ENCODE assay signal across 10 mouse cellular contexts in genomic region chr14:76243581-76244337, GRCm38 (mm10).
A peak's percentile ranks its signal among the peaks of the same experiment; 100 is the strongest.
DNase-seq lines count a peak whose midpoint lies in the region; ATAC-seq and TF ChIP-seq lines count a peak whose summit lies in the region.
"Had no signal": no experiment of that assay in that cellular context is flagged by ENCODE, and none has a peak within 500 bp of the region (broad histone marks: within the 10 kb centered on the region; RNA-seq: fewer than 3 reads in every experiment).

No protein-coding gene starts in this region.

- H3K4me3 ChIP-seq in heart, postnatal 0 days (ENCODE audit: low read depth, low read length), result no peak overlapping the region; the same call in 1 of the 2 replicates
- no peak overlapping the region for H3K4me3 ChIP-seq in hindbrain, embryonic 15.5 days
- H3K4me3 ChIP-seq in midbrain, embryonic 14.5 days (replicated peaks; ENCODE audit: low read depth, low read length), result no peak overlapping the region
- H3K4me3 ChIP-seq: embryonic facial prominence, embryonic 15.5 days had no signal

- no peaks in the 10 kb centered on the region for H3K36me3 ChIP-seq in heart, postnatal 0 days (replicated peaks; ENCODE audit: control insufficient read depth, insufficient read depth, low read length)
- H3K36me3 ChIP-seq in hindbrain, embryonic 15.5 days, result no peaks in the 10 kb centered on the region
- H3K36me3 ChIP-seq in midbrain, embryonic 14.5 days (ENCODE audit: control insufficient read depth, insufficient read depth, low read length), result no peaks in the 10 kb centered on the region
- H3K36me3 ChIP-seq: embryonic facial prominence, embryonic 15.5 days had no signal

- ATAC-seq in heart, postnatal 0 days (ENCODE audit: insufficient read depth, low read depth), result no peak
- ATAC-seq in hindbrain, embryonic 15.5 days (ENCODE audit: low FRiP score, low read depth), result peak; percentile 32; the same call in 1 of the 2 replicates
- peak; percentile 39; the same call in 1 of the 2 replicates for ATAC-seq in midbrain, embryonic 14.5 days (ENCODE audit: low FRiP score, low TSS enrichment)
- ATAC-seq: CD4-positive, CD25-positive, alpha-beta regulatory T cell, adult 4 months had no signal

- no peaks in the 10 kb centered on the region for H3K9me3 ChIP-seq in heart, postnatal 0 days (replicated peaks; ENCODE audit: control insufficient read depth, low read length)
- no peaks in the 10 kb centered on the region for H3K9me3 ChIP-seq in hindbrain, embryonic 15.5 days
- H3K9me3 ChIP-seq in midbrain, embryonic 14.5 days (ENCODE audit: control insufficient read depth, low read length), result no peaks in the 10 kb centered on the region
- H3K9me3 ChIP-seq: embryonic facial prominence, embryonic 15.5 days had no signal

- H3K27ac ChIP-seq in heart, postnatal 0 days (ENCODE audit: low read depth), result peak overlapping the region; percentile 71
- H3K27ac ChIP-seq in hindbrain, embryonic 15.5 days (replicated peaks), result peak overlapping the region; percentile 70
- peak overlapping the region; percentile 68 for H3K27ac ChIP-seq in midbrain, embryonic 14.5 days (replicated peaks; ENCODE audit: low read depth, low read length)
- H3K27ac ChIP-seq: embryonic facial prominence, embryonic 15.5 days had no signal

- H3K27me3 ChIP-seq in heart, postnatal 0 days (ENCODE audit: control insufficient read depth, insufficient read depth, low read length), result no peaks in the 10 kb centered on the region
- H3K27me3 ChIP-seq in hindbrain, embryonic 15.5 days, result no peaks in the 10 kb centered on the region
- H3K27me3 ChIP-seq in midbrain, embryonic 14.5 days (ENCODE audit: control insufficient read depth, insufficient read depth, low read length), result no peaks in the 10 kb centered on the region
- H3K27me3 ChIP-seq: embryonic facial prominence, embryonic 15.5 days had no signal

- H3K9ac ChIP-seq in heart, postnatal 0 days (replicated peaks; ENCODE audit: low read depth, low read length), result no peak overlapping the region
- no peak overlapping the region for H3K9ac ChIP-seq in hindbrain, embryonic 15.5 days
- no peak overlapping the region; the same call in 1 of the 2 replicates for H3K9ac ChIP-seq in midbrain, embryonic 14.5 days (replicated peaks; ENCODE audit: low read length)
- H3K9ac ChIP-seq: embryonic facial prominence, embryonic 15.5 days had no signal

- no peak for TF ChIP-seq CTCF in heart, postnatal 0 days (IDR thresholded peaks at IDR 0.05; ENCODE audit: low read depth)

- TF ChIP-seq EP300 in heart, postnatal 0 days (IDR thresholded peaks at IDR 0.05; ENCODE audit: low read depth), result no peak

- no peaks in the 10 kb centered on the region for H3K4me1 ChIP-seq in heart, postnatal 0 days (ENCODE audit: control insufficient read depth, insufficient read depth)
- peaks cover 21% of the 10 kb centered on the region for H3K4me1 ChIP-seq in hindbrain, embryonic 15.5 days (replicated peaks)
- peaks cover 15% of the 10 kb centered on the region for H3K4me1 ChIP-seq in midbrain, embryonic 14.5 days (ENCODE audit: control insufficient read depth, insufficient read depth, low read length)

- peak overlapping the region; percentile 9 for H3K4me2 ChIP-seq in heart, postnatal 0 days (ENCODE audit: low read depth, low read length)
- peak overlapping the region; percentile 20 for H3K4me2 ChIP-seq in hindbrain, embryonic 15.5 days
- H3K4me2 ChIP-seq in midbrain, embryonic 14.5 days (ENCODE audit: low read length), result peak overlapping the region; percentile 39
- H3K4me2 ChIP-seq: embryonic facial prominence, embryonic 15.5 days had no signal

- WGBS in heart, postnatal 0 days, result 75% methylated on average over 14 of the region's 14 CpGs
- WGBS in hindbrain, embryonic 15.5 days, result 43% methylated on average over 14 of the region's 14 CpGs
- 59% methylated on average over 14 of the region's 14 CpGs for WGBS in midbrain, embryonic 14.5 days

- no peak for DNase-seq in heart, postnatal 0 days (ENCODE audit: low spot score)
- DNase-seq in heart, adult 18-20 months, result no peak
- peak; percentile 56 for DNase-seq in embryo, embryonic 9.5 days (ENCODE audit: extremely low spot score)
- DNase-seq in midbrain, embryonic 14.5 days, result no peak
- no peak for DNase-seq in cerebellum, adult 8-10 months
- DNase-seq in adrenal gland, adult 8-10 months, result no peak
- DNase-seq in spleen, postnatal 36 days (ENCODE audit: low spot score in 2 of 2), result no peak
